Mouse (Mus musculus): ENCODE data around the gene Apom. TPM values are rescaled to one million over a fixed set of nuclear protein-coding genes. Genes with fewer than 3 reads are reported as not detected.

Apom gene
- total and polyA plus RNA-seq, 3 experiments, result 0.15 to 0.79 TPM; not detected in 1

GRCm38 (mm10) chr17:35161421-35161820, 29.6 kb upstream of the Apom start:
- Histone ChIP-seq H3K79me2 (ENCODE audit: control insufficient read depth, insufficient read depth, low read length, poor library complexity) (peaks cover 67% of the 10 kb centered on the region), H3K27me3 (ENCODE audit: control insufficient read depth in 1 of 2, insufficient read depth in 2 of 2, low read length in 2 of 2) (no peaks in the 10 kb centered on the region), H3K4me1 (ENCODE audit: control insufficient read depth in 1 of 2, insufficient read depth in 2 of 2, low read length in 2 of 2) (peaks cover 3 to 13% of the 10 kb centered on the region in 2 experiments; a peak in 3 of 4 replicates), H3K9ac (ENCODE audit: control insufficient read depth, low read depth, low read length, poor library complexity, severe bottlenecking) (no peak overlapping the region), H3K9me3 (replicated peaks; ENCODE audit: insufficient read depth, low read length) (no peaks in the 10 kb centered on the region), H3K27ac (ENCODE audit: control insufficient read depth, low read depth, low read length) (no peak overlapping the region), H3K36me3 (ENCODE audit: control insufficient read depth in 1 of 2, insufficient read depth in 2 of 2, low read length in 2 of 2) (peaks cover 21 to 39% of the 10 kb centered on the region in 2 experiments), H3K4me3 (ENCODE audit: control insufficient read depth in 1 of 2, insufficient read depth in 1 of 2, low read depth in 2 of 2, low read length in 2 of 2) (no peak overlapping the region)
- TF ChIP-seq ZNF384 (IDR thresholded peaks at IDR 0.05; ENCODE audit: low read depth, low read length), result no peak
- no peak for TF ChIP-seq ZMIZ1 (IDR thresholded peaks at IDR 0.05; ENCODE audit: low read depth, low read length)
- no peak for TF ChIP-seq JUND (IDR thresholded peaks at IDR 0.05; ENCODE audit: low read depth, low read length)
- no peak for TF ChIP-seq CHD1 (IDR thresholded peaks at IDR 0.05; ENCODE audit: low read depth, low read length)
- TF ChIP-seq TAL1 (IDR thresholded peaks at IDR 0.05; ENCODE audit: low read length), result no peak
- TF ChIP-seq MAZ (IDR thresholded peaks at IDR 0.05; ENCODE audit: low read depth, low read length), result no peak
- no peak for TF ChIP-seq RAD21 (IDR thresholded peaks at IDR 0.05; ENCODE audit: low read depth, low read length)
- no peak for DNase-seq (ENCODE audit: low read depth, low spot score)

- peaks cover 73% of the 10 kb centered on the region for H3K79me2 ChIP-seq (ENCODE audit: control insufficient read depth, insufficient read depth, low read length, poor library complexity)
- H3K4me1 ChIP-seq (ENCODE audit: control insufficient read depth in 1 of 2, insufficient read depth in 2 of 2, low read length in 2 of 2), result peaks cover 0 to 7% of the 10 kb centered on the region in 2 experiments; a peak in 1 of 4 replicates
- DNase-seq (ENCODE audit: low read depth, low spot score), result no peak
- H3K9me3 ChIP-seq (replicated peaks; ENCODE audit: insufficient read depth, low read length), result no peaks in the 10 kb centered on the region
- H3K9ac ChIP-seq (ENCODE audit: control insufficient read depth, low read depth, low read length, poor library complexity, severe bottlenecking), result no peak overlapping the region
- H3K27ac ChIP-seq (ENCODE audit: control insufficient read depth, low read depth, low read length), result no peak overlapping the region
- TF ChIP-seq NRF1 (IDR thresholded peaks at IDR 0.05; ENCODE audit: insufficient read depth, low read depth, low read length, poor library complexity, severe bottlenecking) (no peak), GATA1 (IDR thresholded peaks at IDR 0.05; ENCODE audit: low read depth, low read length) (no peak), GABPA (IDR thresholded peaks at IDR 0.05; ENCODE audit: low read depth, low read length) (no peak), RCOR1 (IDR thresholded peaks at IDR 0.05; ENCODE audit: low read depth, low read length) (no peak), TCF12 (IDR thresholded peaks at IDR 0.05; ENCODE audit: low read depth, low read length) (no peak), ZKSCAN1 (IDR thresholded peaks at IDR 0.05; ENCODE audit: low read depth, low read length) (no peak), ZMIZ1 (IDR thresholded peaks at IDR 0.05; ENCODE audit: low read depth, low read length) (no peak), NELFE (IDR thresholded peaks at IDR 0.05; ENCODE audit: low read depth, low read length) (no peak), ELF1 (IDR thresholded peaks at IDR 0.05; ENCODE audit: low read depth, low read length) (no peak), EP300 (IDR thresholded peaks at IDR 0.05; ENCODE audit: low read depth in 1 of 2, low read length in 2 of 2) (no peak), ZC3H11A (IDR thresholded peaks at IDR 0.05; ENCODE audit: low read depth, low read length) (no peak), MEF2A (IDR thresholded peaks at IDR 0.05; ENCODE audit: extremely low read depth, insufficient replicate concordance, low read depth, low read length, poor library complexity, severe bottlenecking) (no peak), E2F4 (IDR thresholded peaks at IDR 0.05; ENCODE audit: borderline replicate concordance, low read depth, low read length) (no peak), POLR2AphosphoS5 (IDR thresholded peaks at IDR 0.05; ENCODE audit: borderline replicate concordance, low read depth, low read length) (no peak), MYB (IDR thresholded peaks at IDR 0.05; ENCODE audit: low read depth, low read length) (no peak), USF1 (IDR thresholded peaks at IDR 0.05; ENCODE audit: low read depth, low read length) (no peak), CTCF (IDR thresholded peaks at IDR 0.05 in 2 of 3, conservative IDR thresholded peaks at IDR 0.05 in 1 of 3; ENCODE audit: control insufficient read depth in 1 of 3, insufficient read depth in 1 of 3, low read depth in 2 of 3, low read length in 3 of 3, poor library complexity in 1 of 3, severe bottlenecking in 1 of 3) (no peak), POLR2AphosphoS2 (IDR thresholded peaks at IDR 0.05; ENCODE audit: low read length) (no peak), USF2 (IDR thresholded peaks at IDR 0.05; ENCODE audit: borderline replicate concordance in 1 of 2, insufficient read depth in 1 of 2, low read depth in 1 of 2, low read length in 2 of 2) (no peak), ZNF384 (IDR thresholded peaks at IDR 0.05; ENCODE audit: low read depth, low read length) (no peak)
- no peaks in the 10 kb centered on the region for H3K27me3 ChIP-seq (ENCODE audit: control insufficient read depth in 1 of 2, insufficient read depth in 2 of 2, low read length in 2 of 2)
- peaks cover 15 to 41% of the 10 kb centered on the region in 2 experiments for H3K36me3 ChIP-seq (ENCODE audit: control insufficient read depth in 1 of 2, insufficient read depth in 2 of 2, low read length in 2 of 2)
- no peak overlapping the region for H3K4me3 ChIP-seq (ENCODE audit: control insufficient read depth in 1 of 2, insufficient read depth in 1 of 2, low read depth in 2 of 2, low read length in 2 of 2)
Observed at GRCm38 (mm10) chr17:35159638-35160037, 27.8 kb upstream of the Apom start.
